Mouse (Mus musculus): Measurements from ENCODE around the gene Olfr126. TPM values are rescaled to one million over a fixed set of nuclear protein-coding genes. Genes with fewer than 3 reads are reported as not detected.

The Olfr126 gene
- not detected for polyA plus RNA-seq (2014; fragmentation: Illumina TruSeq; extraction: RNeasy Lipid Tissue Mini Kit (QIAGEN cat#74804))

GRCm38 (mm10) chr17:37847183-37847582 is at the start of gene Olfr126:
Gene Olfr126, plus strand, starts transcription at chr17:37847483.

GRCm38 (mm10) chr17:37799588-37799987 is 47.7 kb upstream of the Olfr126 start, which contains the start of gene Olfr124:
Gene Olfr124, plus strand, starts transcription at chr17:37799888.

GRCm38 (mm10) chr17:37832649-37833048 is 14.6 kb upstream of the Olfr126 start, which contains the start of gene Olfr125:
Gene Olfr125, plus strand, starts transcription at chr17:37832949.

GRCm38 (mm10) chr17:37900137-37900536 is 52.9 kb downstream of the Olfr126 start, which contains the start of gene Olfr127:
Gene Olfr127, plus strand, starts transcription at chr17:37900437.

Other genes with a start within 250 kb of the Olfr126 start
- gene Olfr115, start 220.4 kb upstream of the Olfr126 start, polyA plus RNA-seq (2014; fragmentation: Illumina TruSeq; extraction: RNeasy Lipid Tissue Mini Kit (QIAGEN cat#74804)): not detected
- gene Olfr116, start 220.3 kb upstream of the Olfr126 start, polyA plus RNA-seq (2014; fragmentation: Illumina TruSeq; extraction: RNeasy Lipid Tissue Mini Kit (QIAGEN cat#74804)): not detected
- not detected for gene Olfr117, start 183.7 kb upstream of the Olfr126 start, polyA plus RNA-seq (2014; fragmentation: Illumina TruSeq; extraction: RNeasy Lipid Tissue Mini Kit (QIAGEN cat#74804))
- not detected for gene Olfr118, start 180.5 kb upstream of the Olfr126 start, polyA plus RNA-seq (2014; fragmentation: Illumina TruSeq; extraction: RNeasy Lipid Tissue Mini Kit (QIAGEN cat#74804))
- gene Olfr119, start 150.9 kb upstream of the Olfr126 start, polyA plus RNA-seq (2014; fragmentation: Illumina TruSeq; extraction: RNeasy Lipid Tissue Mini Kit (QIAGEN cat#74804)): not detected
- not detected for gene Olfr120, start 125.7 kb upstream of the Olfr126 start, polyA plus RNA-seq (2014; fragmentation: Illumina TruSeq; extraction: RNeasy Lipid Tissue Mini Kit (QIAGEN cat#74804))
- gene Olfr121, start 98.6 kb upstream of the Olfr126 start, polyA plus RNA-seq (2014; fragmentation: Illumina TruSeq; extraction: RNeasy Lipid Tissue Mini Kit (QIAGEN cat#74804)): not detected
- not detected for gene Olfr122, start 78.9 kb upstream of the Olfr126 start, polyA plus RNA-seq (2014; fragmentation: Illumina TruSeq; extraction: RNeasy Lipid Tissue Mini Kit (QIAGEN cat#74804))
- gene Olfr123, start 54.0 kb upstream of the Olfr126 start, polyA plus RNA-seq (2014; fragmentation: Illumina TruSeq; extraction: RNeasy Lipid Tissue Mini Kit (QIAGEN cat#74804)): not detected
- gene Olfr124, start 47.6 kb upstream of the Olfr126 start, polyA plus RNA-seq (2014; fragmentation: Illumina TruSeq; extraction: RNeasy Lipid Tissue Mini Kit (QIAGEN cat#74804)): not detected
- gene Olfr125, start 14.5 kb upstream of the Olfr126 start, polyA plus RNA-seq (2014; fragmentation: Illumina TruSeq; extraction: RNeasy Lipid Tissue Mini Kit (QIAGEN cat#74804)): not detected
- gene Olfr127, start 53.0 kb downstream of the Olfr126 start, polyA plus RNA-seq (2014; fragmentation: Illumina TruSeq; extraction: RNeasy Lipid Tissue Mini Kit (QIAGEN cat#74804)): not detected
- not detected for gene Olfr128, start 73.1 kb downstream of the Olfr126 start, polyA plus RNA-seq (2014; fragmentation: Illumina TruSeq; extraction: RNeasy Lipid Tissue Mini Kit (QIAGEN cat#74804))
- not detected for gene Olfr761, start 105.6 kb downstream of the Olfr126 start, polyA plus RNA-seq (2014; fragmentation: Illumina TruSeq; extraction: RNeasy Lipid Tissue Mini Kit (QIAGEN cat#74804))
- not detected for gene Olfr129, start 212.6 kb downstream of the Olfr126 start, polyA plus RNA-seq (2014; fragmentation: Illumina TruSeq; extraction: RNeasy Lipid Tissue Mini Kit (QIAGEN cat#74804))
- gene Olfr130, start 216.4 kb downstream of the Olfr126 start, polyA plus RNA-seq (2014; fragmentation: Illumina TruSeq; extraction: RNeasy Lipid Tissue Mini Kit (QIAGEN cat#74804)): not detected
- not detected for gene Olfr131, start 241.2 kb downstream of the Olfr126 start, polyA plus RNA-seq (2014; fragmentation: Illumina TruSeq; extraction: RNeasy Lipid Tissue Mini Kit (QIAGEN cat#74804))

All from ovary, adult 10 weeks (tissue).